Mouse (Mus musculus): ENCODE measurements around the gene Ddr1. TPM values are rescaled to one million over a fixed set of nuclear protein-coding genes. Genes with fewer than 3 reads are reported as not detected.
A peak's percentile ranks its signal among the peaks of the same experiment; 100 is the strongest.

Ddr1 gene
- total and polyA plus RNA-seq, 2 experiments = 0.55 to 1.5 TPM

DNA sequence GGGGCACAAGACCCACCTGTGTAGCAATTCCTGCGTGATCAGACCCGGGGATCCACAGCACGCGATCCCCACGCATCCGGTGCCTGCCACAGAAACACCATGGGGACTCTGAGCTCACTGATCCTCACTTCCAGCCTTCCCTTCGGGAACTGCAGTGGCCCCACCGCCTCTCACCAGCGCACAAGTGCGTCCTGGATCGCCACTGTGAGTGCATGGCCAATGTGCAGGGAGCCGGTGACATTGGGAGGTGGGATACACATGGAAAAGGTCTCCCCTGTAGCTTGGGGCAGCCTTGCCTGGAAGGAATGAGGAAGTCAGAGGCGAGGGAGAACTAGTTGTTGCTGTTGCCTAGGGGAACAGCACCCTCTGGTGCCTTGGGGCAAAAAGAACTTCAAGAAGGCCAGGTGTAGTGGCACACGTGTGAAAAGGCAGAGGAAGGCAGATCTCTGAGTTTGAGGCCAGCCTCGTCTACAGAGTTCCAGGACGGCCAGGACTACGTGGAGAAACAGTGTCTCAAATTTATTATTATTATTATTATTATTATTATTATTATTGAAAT is 38.4 kb downstream of the Ddr1 start:
- H3K27ac ChIP-seq (replicated peaks; ENCODE audit: insufficient read depth, low read depth, low read length) = no peak overlapping the region
- TF ChIP-seq POLR2A (IDR thresholded peaks at IDR 0.05; ENCODE audit: extremely low read depth, insufficient read depth, low read length) = no peak
- TF ChIP-seq CTCF (IDR thresholded peaks at IDR 0.05; ENCODE audit: low read depth, low read length) = peak; percentile 35; the same call in 1 of the 2 replicates
- 0 out of 2 replicates have a peak, but pooled peaks cover 2% of the 10 kb centered on the region for H3K4me1 ChIP-seq (ENCODE audit: control insufficient read depth, insufficient read depth, low read length)
- H3K36me3 ChIP-seq (ENCODE audit: control insufficient read depth, insufficient read depth, low read length) = no peaks in the 10 kb centered on the region; the same call in 1 of the 2 replicates
- H3K9ac ChIP-seq (ENCODE audit: low read depth, low read length) = no peak overlapping the region
- 88% methylated on average over 17 of the region's 17 CpGs for WGBS
- DNase-seq (ENCODE audit: extremely low read depth, low read depth, low spot score) = peak; percentile 15
- no peaks in the 10 kb centered on the region for H3K79me2 ChIP-seq (ENCODE audit: control insufficient read depth, insufficient read depth, low read length)
- H3K4me3 ChIP-seq (ENCODE audit: insufficient read depth, low read depth, low read length) = no peak overlapping the region
- no peaks in the 10 kb centered on the region for H3K27me3 ChIP-seq (ENCODE audit: control insufficient read depth, insufficient read depth, low read length)

DNA sequence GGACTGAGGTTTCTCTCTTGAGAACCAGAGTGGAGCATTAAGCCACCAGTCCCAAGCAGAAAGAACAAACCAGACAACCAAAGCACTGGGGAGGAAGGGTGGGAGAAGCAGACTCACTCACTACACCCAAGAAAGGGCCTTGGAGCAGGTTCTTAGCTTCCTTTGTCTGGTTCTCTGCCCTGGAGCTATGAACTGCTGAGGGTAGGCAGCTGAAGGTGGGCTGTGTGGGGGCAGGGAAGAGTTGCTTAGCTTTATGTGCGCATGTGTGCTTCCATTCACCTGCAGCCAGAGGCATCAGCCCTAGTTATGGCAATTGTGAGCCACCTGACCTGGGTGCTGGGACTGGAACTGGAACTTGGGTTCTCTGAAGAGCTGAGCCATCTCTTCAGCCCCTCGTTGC is 51.3 kb downstream of the Ddr1 start:
- WGBS = 86% methylated on average over 2 of the region's 2 CpGs
- Histone ChIP-seq H3K4me1 (ENCODE audit: control insufficient read depth, insufficient read depth, low read length) (no peaks in the 10 kb centered on the region), H3K27ac (replicated peaks; ENCODE audit: insufficient read depth, low read depth, low read length) (no peak overlapping the region), H3K4me3 (ENCODE audit: insufficient read depth, low read depth, low read length) (no peak overlapping the region), H3K36me3 (ENCODE audit: control insufficient read depth, insufficient read depth, low read length) (peaks cover 4% of the 10 kb centered on the region; the same call in 1 of the 2 replicates), H3K27me3 (ENCODE audit: control insufficient read depth, insufficient read depth, low read length) (no peaks in the 10 kb centered on the region), H3K79me2 (ENCODE audit: control insufficient read depth, insufficient read depth, low read length) (no peaks in the 10 kb centered on the region), H3K9ac (ENCODE audit: low read depth, low read length) (no peak overlapping the region)
- no peak for TF ChIP-seq POLR2A (IDR thresholded peaks at IDR 0.05; ENCODE audit: extremely low read depth, insufficient read depth, low read length)
- DNase-seq (ENCODE audit: extremely low read depth, low read depth, low spot score) = no peak

DNA sequence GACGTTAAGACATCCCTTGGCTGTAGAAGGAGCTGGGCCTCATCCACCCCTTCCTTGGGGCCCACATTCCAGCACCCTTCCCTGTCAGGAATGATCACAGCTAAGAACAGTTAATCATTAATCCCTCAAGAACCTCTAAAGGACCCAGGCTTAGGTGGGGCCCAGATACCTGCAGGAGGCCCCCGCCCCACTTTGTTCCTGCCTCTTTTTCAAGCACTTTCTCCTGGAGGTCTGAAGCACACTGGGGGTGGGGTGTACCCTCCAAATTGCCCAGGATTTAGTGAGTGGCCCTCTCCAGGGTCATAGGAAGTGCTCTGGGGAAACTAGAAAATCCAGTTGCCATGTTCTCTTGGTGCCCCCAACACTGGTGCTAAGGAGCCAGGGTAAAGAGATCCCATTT is 55.0 kb downstream of the Ddr1 start:
- H3K79me2 ChIP-seq (ENCODE audit: control insufficient read depth, insufficient read depth, low read length) = no peaks in the 10 kb centered on the region
- WGBS = 58% methylated on average over 2 of the region's 2 CpGs
- H3K27ac ChIP-seq (replicated peaks; ENCODE audit: insufficient read depth, low read depth, low read length) = no peak overlapping the region
- no peaks in the 10 kb centered on the region for H3K4me1 ChIP-seq (ENCODE audit: control insufficient read depth, insufficient read depth, low read length)
- no peak overlapping the region for H3K9ac ChIP-seq (ENCODE audit: low read depth, low read length)
- no peak for DNase-seq (ENCODE audit: extremely low read depth, low read depth, low spot score)
- no peak overlapping the region for H3K4me3 ChIP-seq (ENCODE audit: insufficient read depth, low read depth, low read length)
- TF ChIP-seq CTCF (IDR thresholded peaks at IDR 0.05; ENCODE audit: low read depth, low read length) (no peak), POLR2A (IDR thresholded peaks at IDR 0.05; ENCODE audit: extremely low read depth, insufficient read depth, low read length) (no peak)
- H3K36me3 ChIP-seq (ENCODE audit: control insufficient read depth, insufficient read depth, low read length) = no peaks in the 10 kb centered on the region
- H3K27me3 ChIP-seq (ENCODE audit: control insufficient read depth, insufficient read depth, low read length) = no peaks in the 10 kb centered on the region

- Histone ChIP-seq H3K4me3 (ENCODE audit: insufficient read depth, low read depth, low read length) (no peak within 1 kb of the TSS), H3K4me1 (ENCODE audit: control insufficient read depth, insufficient read depth, low read length) (no peaks in the 10 kb centered on the region), H3K27me3 (ENCODE audit: control insufficient read depth, insufficient read depth, low read length) (no peaks in the 10 kb centered on the region), H3K9ac (ENCODE audit: low read depth, low read length) (no peak within 1 kb of the TSS), H3K36me3 (ENCODE audit: control insufficient read depth, insufficient read depth, low read length) (no peaks in the 10 kb centered on the region), H3K27ac (replicated peaks; ENCODE audit: insufficient read depth, low read depth, low read length) (no peak within 1 kb of the TSS), H3K79me2 (ENCODE audit: control insufficient read depth, insufficient read depth, low read length) (no peaks in the 10 kb centered on the region)
- DNase-seq (ENCODE audit: extremely low read depth, low read depth, low spot score) = no peak
- TF ChIP-seq CTCF (IDR thresholded peaks at IDR 0.05; ENCODE audit: low read depth, low read length) (no peak), POLR2A (IDR thresholded peaks at IDR 0.05; ENCODE audit: extremely low read depth, insufficient read depth, low read length) (no peak)
- 62% methylated on average over 13 of the region's 13 CpGs for WGBS
These were observed 60.7 kb downstream of the Ddr1 start, which contains the start of gene Mucl3 for GRCm38 (mm10) chr17:35643609-35644236. Gene Mucl3, minus strand, starts transcription at chr17:35643695.

DNA sequence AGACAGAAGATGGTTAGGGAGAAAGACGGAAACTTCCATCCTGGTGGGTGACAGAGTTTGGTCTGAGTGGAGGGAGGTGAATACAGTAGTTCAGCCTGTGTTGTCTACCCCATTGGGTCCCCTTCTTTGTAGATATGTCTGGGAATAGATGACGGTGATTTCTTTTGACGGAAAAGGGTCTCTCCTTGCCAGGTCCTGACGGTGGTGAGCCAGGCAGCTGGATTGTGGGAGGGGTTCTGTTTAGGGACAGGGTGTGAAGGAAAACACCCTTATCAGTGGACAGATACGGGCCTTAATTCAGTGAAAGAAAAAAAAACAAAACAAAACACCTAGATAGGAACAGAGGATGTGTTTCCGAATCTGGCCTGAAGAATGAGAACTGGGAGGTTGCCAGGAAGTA is 65.1 kb downstream of the Ddr1 start:
- Histone ChIP-seq H3K4me1 (ENCODE audit: control insufficient read depth, insufficient read depth, low read length) (no peaks in the 10 kb centered on the region), H3K4me3 (ENCODE audit: insufficient read depth, low read depth, low read length) (no peak overlapping the region), H3K79me2 (ENCODE audit: control insufficient read depth, insufficient read depth, low read length) (no peaks in the 10 kb centered on the region), H3K27ac (replicated peaks; ENCODE audit: insufficient read depth, low read depth, low read length) (no peak overlapping the region), H3K27me3 (ENCODE audit: control insufficient read depth, insufficient read depth, low read length) (peaks cover 3% of the 10 kb centered on the region; the same call in 1 of the 2 replicates), H3K9ac (ENCODE audit: low read depth, low read length) (no peak overlapping the region), H3K36me3 (ENCODE audit: control insufficient read depth, insufficient read depth, low read length) (no peaks in the 10 kb centered on the region)
- no peak for DNase-seq (ENCODE audit: extremely low read depth, low read depth, low spot score)
- TF ChIP-seq POLR2A (IDR thresholded peaks at IDR 0.05; ENCODE audit: extremely low read depth, insufficient read depth, low read length) (no peak), CTCF (IDR thresholded peaks at IDR 0.05; ENCODE audit: low read depth, low read length) (no peak)
- 65% methylated on average over 6 of the region's 6 CpGs for WGBS
